Mouse (Mus musculus) heart, adult 8-10 months (tissue): ENCODE data around the gene Fam71b. TPM values are rescaled to one million over a fixed set of nuclear protein-coding genes. Genes with fewer than 3 reads are reported as not detected.

Source experiments
- DNase-seq: peaks from one replicate; pipeline ENCODE4 v3.0.0; 2022; ENCODE audit warnings: low spot score
- total RNA-seq, 4 experiments: library from RNA; stranded (reverse); gene quantifications; 2 replicates each; pipeline ENCODE4 v1.2.4; 2022

The Fam71b gene
- total RNA-seq, 4 experiments from 2014 or later = not detected

DNA sequence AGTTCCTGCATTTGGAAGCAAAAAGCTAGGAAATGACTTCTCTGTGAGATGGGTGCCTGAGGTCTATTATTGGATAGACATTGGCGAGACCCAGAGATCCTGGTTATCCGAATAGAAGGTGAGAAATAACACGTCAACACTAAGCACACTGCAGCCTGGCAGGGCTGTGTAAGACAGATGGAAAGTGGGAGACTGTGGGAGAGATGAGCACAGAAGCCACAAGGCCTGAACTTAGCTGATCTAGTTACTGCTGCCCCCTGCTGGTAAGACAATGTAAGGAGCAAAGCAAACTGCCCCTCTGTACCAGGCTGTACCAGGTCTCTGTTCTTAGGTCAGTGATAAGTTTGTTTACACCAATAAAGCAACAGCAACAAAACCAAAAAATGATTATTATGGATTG is 34.8 kb downstream of the Fam71b start:
- DNase-seq = peak; percentile 46

DNA sequence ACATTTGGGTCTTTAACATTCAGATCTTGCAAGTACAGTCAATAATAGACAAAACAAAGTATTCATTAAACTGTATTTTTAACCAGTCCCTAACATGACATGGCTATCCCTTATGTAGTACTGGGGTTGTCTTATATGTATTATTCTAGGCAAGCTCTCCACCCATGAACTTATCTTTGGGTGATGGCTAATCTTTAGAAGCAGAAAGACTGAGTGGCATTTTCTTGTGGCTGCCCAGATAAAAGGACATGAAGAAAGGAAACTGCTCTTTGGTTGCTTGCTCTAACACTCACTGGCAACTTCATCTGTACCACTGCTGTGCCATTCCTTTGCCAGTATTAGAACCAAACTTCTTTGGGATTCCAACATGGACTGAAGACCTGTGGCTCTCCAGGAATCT is 39.0 kb downstream of the Fam71b start:
- DNase-seq = no peak

DNA sequence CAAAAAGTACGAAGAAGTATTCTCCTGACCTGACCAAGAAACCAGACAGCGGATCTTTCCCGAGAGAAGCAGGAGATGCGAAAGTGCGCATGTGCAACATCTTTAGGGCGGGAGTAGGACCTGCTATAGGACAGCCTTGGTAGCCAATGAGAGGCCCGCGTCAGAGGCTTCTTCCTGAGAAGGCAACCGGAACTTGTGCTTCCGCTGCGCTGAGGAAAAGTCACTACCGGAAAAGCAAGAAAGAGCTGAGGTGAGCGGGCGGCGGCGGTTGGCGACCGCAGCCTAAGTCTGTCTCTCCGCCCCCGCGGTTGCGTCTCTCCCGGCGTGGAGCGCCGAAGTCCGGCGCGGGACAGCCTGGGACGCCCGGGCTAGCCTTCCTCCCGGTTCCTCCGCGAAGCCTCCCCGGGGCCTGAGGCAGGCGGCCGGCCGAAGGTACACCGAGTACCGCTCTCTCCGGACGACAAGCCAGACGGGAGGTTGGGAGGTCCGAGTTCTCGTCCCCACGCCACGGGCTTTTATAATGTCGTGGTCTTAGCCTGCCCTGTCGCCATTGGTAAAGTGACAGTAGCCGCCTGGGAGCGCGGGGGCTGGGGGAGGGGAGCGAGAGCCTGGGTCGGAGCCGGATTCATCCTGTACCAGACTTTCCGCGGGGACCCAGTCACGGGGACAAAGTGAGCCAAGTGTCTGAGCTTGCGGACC is 40.5 kb downstream of the Fam71b start, which contains the start of gene Med7:
Gene Med7 (plus strand): TSS at position 166 of the 699 bp plus-strand sequence.
- peak; percentile 98 for DNase-seq

DNA sequence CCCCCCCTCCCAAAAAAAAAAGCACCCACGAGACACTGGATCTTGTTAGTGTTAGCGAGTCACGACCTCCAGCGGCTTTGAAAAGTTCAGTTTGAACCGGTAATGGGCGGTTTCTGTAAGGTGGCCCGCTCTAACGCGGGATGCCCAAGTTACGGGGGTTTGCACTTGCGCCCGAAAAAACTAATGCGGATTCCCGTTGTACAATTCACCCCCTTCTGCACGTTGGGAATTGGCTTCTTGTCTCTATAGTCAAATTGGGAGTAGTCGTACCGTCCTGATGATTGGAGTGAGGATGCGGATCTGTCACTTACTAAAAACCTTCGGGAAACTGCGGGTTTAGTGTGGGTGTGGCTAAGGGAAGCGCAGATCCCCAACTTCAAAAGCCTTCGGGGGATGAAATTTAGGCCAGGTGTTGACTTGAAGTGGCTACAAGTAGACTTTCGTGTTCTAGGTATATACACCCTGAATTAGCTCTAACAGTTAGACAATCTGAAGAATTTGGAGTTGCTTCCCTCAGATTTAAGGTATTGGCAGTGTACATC is 41.2 kb downstream of the Fam71b start:
- DNase-seq = no peak

DNA sequence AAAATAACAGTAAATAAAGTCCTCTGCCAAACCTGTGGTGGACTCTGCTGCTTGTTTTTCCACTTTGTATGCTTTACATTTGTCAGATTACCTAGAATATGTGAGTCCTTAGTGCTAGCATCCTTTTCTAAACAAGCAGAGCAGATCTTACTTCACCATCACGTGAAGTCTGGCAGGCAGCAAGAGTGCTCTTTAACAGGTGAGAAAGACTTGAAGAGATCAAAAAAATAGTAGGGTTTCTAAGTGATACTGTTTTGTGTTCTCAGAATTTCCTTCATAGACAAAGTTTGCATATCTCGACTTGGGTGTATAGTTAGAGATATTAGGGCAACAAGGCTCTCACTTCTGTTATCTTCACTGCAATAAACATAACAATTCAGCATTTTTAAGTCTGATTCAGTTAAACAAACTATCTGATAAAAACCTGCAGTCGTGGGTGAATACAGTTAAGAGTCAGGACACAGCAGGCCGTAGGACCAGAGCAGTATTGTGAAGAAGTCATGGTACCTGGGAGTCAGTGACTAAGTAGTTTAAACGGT is 42.7 kb downstream of the Fam71b start:
- no peak for DNase-seq

DNA sequence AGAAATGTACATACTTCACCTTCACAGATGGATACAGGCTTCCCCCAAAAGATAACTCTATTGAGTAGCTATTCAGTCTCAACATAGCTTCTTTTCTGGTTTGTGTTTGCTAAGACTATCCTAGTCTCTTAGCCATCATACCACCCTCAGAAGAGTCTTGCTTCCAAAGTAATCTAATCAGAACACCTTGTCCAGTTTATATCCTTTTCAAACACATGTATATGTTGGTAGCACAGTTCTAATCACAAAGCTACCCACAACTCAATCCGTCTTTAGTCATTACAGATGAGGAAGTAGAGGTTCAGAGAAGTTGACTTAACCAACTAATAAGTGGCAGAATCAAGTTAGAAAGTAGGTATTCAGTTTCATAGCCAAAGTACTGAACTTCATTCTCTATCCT is 45.4 kb downstream of the Fam71b start:
- DNase-seq = no peak

DNA sequence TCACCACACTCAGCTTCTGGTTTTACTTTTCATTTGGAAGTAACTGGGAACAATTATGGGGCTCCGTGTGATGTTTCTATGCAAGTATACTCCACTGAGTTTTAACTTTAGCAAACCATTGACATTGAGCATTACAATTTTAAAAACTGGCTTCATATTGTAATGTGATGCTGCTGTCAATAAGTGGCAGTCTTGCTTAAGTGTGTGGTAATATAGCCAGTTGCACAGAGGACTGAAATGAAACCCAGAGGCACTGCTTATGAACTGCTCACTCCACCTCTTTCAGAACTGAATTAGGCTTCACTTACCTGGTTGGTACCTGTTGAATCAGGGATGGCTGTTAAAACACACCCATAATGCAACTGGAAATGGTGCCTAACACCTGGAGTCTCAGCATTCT is 46.8 kb downstream of the Fam71b start:
- DNase-seq = no peak

DNA sequence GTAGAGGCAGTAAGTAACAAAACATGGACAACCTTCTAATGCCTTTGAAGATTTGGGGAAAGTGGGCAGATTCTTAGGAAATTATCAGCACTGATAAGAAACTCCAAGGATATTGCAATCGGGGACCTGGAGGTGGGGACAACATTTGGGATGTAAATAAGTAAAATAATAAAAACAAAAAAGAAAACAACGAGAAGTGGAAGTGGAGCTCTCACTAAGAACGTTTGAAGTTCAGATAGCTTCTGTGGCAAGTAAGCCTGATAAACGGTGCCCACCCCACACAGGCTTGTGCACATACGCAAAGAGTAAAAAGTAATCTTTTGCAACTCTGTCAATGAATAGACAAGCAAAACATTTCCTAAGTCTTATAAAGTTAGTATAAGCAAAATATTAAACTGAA is 47.6 kb downstream of the Fam71b start:
- DNase-seq = no peak

DNA sequence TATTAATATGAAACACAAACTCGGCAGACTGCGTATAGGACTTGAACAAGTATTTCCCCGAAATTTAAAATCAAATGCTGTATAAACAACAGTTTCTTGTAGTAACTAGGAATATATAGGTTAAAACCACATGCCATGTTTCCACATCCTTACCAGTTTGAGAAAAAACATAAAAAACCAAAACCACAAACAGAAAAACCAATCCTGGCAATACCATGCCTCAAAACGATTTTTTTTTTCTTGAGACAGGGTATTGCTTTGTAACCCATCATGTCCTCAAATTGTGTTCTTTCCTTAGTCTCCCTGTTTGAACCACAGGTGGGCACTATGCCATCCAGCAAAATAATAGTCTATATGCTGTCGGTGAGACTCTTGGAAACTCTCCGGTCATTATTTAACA is 49.8 kb downstream of the Fam71b start:
- no peak for DNase-seq

DNA sequence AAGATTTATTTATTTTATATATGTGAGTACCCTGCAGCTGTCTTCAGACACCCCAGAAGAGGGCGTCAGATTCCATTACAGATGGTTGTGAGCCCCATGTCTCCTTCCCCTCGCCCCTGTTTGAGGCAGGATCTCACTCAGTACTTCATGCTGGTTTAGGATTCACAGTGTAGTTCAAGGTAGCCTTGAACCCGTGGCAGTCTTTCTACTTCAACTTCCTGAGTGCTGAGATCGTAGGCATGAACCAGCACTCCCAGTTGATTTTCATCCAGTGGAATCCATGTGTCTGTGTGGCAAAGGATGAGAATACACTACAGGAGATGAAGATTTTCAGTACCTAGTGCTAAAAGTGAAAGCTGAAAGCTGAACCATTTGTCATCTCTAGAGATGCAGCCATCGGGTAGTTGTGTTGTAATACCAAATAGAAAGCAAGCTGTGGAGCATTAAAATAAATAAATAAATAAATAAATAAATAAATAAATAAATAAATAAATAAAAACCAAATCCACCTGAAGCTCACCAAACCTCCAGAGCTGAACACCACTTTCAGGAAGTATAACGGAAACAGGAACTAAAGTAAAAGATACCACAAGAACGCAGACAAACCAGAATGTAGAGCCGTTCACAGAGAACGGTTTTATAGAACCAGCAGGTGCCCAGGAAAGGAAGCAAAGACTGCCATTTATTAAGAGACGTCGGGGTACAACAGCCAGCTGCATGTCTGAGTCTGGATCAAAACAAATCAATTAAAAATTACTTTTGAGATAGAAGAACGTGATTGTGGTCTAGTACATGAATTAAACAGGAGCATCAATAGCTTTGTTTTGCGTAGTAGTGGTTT is 51.5 kb downstream of the Fam71b start:
- no peak for DNase-seq

DNA sequence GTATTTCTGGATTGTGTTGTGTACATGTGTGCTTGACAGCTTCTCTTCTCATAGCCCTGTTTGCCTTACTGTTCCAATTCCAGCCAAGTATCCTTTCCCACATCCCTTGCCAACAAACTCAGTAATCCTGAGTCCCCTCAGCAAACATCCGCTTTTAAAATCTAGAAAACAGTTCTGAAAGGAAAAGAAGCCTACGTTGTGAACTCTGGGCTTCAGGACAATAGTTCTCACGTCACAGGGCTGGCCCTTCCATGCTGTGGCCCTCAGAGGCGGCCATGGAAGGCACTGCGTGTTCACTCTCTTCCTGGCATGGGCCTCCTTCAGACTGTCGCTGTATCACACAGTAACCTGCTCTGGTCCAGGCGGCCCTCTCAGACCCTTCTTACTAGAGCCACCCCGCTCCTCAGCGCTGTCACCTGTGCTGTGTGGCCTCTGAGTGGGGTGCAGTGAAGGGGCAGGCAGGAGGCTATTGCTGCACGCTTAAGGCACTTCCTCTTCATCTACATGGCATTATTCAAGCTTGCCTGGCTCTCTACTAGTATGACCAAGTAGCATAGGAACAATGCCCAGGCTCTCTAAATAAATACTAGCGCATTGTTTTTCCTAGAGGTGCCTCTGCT is 53.2 kb downstream of the Fam71b start:
- peak; percentile 11 for DNase-seq

DNA sequence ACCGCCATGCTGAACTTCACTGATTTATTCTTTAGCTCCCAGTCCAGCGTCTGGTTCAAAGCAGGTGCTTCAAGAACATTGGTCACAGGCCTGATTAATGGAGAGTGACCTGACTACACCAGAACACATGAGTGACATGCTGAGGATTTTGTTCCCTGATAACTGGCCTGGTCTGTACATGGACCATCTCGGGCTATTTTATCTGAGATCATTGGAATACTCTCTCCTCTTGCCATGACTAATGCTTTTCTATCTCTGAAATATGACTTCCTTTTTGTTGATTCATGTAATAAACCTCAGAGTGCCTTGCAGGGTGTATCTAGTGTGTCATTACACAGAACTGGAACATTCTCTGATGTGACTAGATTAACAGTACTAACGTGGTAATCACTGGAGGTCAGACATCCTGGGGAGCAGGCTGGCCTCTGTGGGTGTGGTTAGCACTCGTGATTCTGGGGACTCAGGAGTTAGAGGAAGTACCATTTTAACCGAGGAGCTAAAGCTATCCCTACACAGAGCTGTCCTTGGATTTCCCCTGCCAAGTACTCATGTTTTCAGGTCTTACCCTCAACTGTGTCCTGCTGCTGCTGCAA is 58.2 kb downstream of the Fam71b start, which contains the start of gene Havcr2:
Gene Havcr2 (plus strand): TSS at position 483 of the 593 bp plus-strand sequence.
- DNase-seq = no peak

Other genes starting within 250 kb of the Fam71b start
- gene Nipal4, start 230.1 kb upstream of the Fam71b start, total RNA-seq = under 1 TPM in 1 of 4 experiments, not detected in 3; 0.08 TPM
- gene Fndc9, start 161.0 kb upstream of the Fam71b start, total RNA-seq = not detected
- 10 to 100 TPM; 63.9 to 70.3 (median 66.7) TPM for gene Cyfip2, start 83.7 kb upstream of the Fam71b start, total RNA-seq
- under 1 TPM; 0.14 to 0.22 (median 0.17) TPM for gene Itk, start 7.0 kb upstream of the Fam71b start, total RNA-seq
- 10 to 100 TPM; 15.5 to 23.2 (median 17.7) TPM for gene Med7, start 40.4 kb downstream of the Fam71b start, total RNA-seq
- under 1 TPM in 3 of 4 experiments, not detected in 1; 0.19 to 0.38 (median 0.30) TPM for gene Havcr2, start 58.4 kb downstream of the Fam71b start, total RNA-seq
- not detected for gene Gm12169, start 127.7 kb downstream of the Fam71b start, total RNA-seq
- gene BC053393, start 175.0 kb downstream of the Fam71b start, total RNA-seq = under 1 TPM in 1 of 4 experiments, not detected in 3; 0.17 TPM
- gene Dppa1, start 232.7 kb downstream of the Fam71b start, total RNA-seq = not detected